Mouse (Mus musculus) thymus, adult 2 months (tissue): ENCODE data around the gene Galnt9.

Experiments
- CTCF ChIP-seq: fragments of 200-500 bp; IDR thresholded peaks from 2 replicates; pipeline ENCODE4 v1.5.1; 2012; ENCODE audit warnings: mild to moderate bottlenecking, control low read depth, low read length, moderate library complexity, borderline replicate concordance; ENCODE audit not compliant: control insufficient read depth, poor library complexity, insufficient read depth; ENCODE audit errors: extremely low read depth
- POLR2A ChIP-seq: fragments of 200-500 bp; IDR thresholded peaks from 2 replicates; pipeline ENCODE4 v1.6.1; 2012; ENCODE audit warnings: mild to moderate bottlenecking, low read length, control low read depth, moderate library complexity; ENCODE audit not compliant: control insufficient read depth, poor library complexity, insufficient read depth; ENCODE audit errors: extremely low read depth

GRCm38 (mm10) chr5:110665486-110666121, 121.4 kb downstream of the Galnt9 start:
- TF ChIP-seq POLR2A (no peak), CTCF (no peak)
